Mouse (Mus musculus): Measurements from ENCODE around the gene Itsn1. TPM values are rescaled to one million over a fixed set of nuclear protein-coding genes. Genes with fewer than 3 reads are reported as not detected.

Gene Itsn1
- 10.7 and 16.6 TPM in 2 replicates for total RNA-seq (2017)

- peak; percentile 71 for ATAC-seq (replicated peaks; ENCODE audit: low read depth, poor library complexity, severe bottlenecking)
Measured at GRCm38 (mm10) chr16:91729066-91729482, at the start of gene Itsn1. Gene Itsn1 (plus strand): TSS chr16:91729281.

GRCm38 (mm10) chr16:91680656-91681055 is 48.4 kb upstream of the Itsn1 start:
- no peak for ATAC-seq (replicated peaks; ENCODE audit: low read depth, poor library complexity, severe bottlenecking)

DNA sequence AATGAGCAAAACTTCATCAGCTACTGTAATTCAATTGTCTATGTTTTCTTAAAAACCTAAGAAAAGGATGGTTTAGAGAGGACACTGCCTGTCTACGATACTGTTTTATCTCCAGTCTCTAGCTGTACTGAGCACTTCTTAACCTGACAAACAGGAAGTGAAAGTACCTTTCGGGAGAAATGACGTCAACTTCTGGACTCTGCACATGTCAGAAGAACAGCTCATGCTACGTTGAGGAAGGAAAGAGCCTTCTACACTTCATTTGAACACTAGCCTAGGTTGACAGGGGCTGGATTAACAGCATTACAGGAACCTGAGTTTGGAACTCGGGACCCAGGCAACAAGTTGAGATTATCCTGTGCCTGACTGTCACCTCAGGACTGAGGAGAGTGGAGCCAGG is 43.6 kb upstream of the Itsn1 start:
- ATAC-seq (replicated peaks; ENCODE audit: low read depth, poor library complexity, severe bottlenecking) = peak; percentile 37

DNA sequence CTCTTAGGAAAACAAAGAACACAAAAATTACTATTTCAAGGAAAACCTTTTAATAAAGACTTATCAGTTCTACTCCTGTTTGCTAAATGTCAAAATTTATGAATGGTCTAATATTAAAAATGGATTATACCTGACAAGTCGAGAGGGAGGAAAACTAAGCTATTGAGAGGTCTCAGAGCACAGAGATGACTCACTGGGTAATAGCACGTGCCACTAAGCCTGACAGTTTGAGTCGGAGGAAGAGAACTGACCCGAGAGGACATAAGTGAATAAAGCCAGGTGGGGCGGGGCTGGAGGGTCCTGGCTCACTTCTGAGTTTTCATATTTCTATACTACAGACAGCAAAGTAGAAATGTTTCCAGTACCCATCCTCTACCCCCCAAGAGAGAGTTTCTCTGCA is 42.7 kb upstream of the Itsn1 start:
- ATAC-seq (replicated peaks; ENCODE audit: low read depth, poor library complexity, severe bottlenecking) = no peak

- no peak for ATAC-seq (replicated peaks; ENCODE audit: low read depth, poor library complexity, severe bottlenecking)
Measured at GRCm38 (mm10) chr16:91688023-91688618, 41.0 kb upstream of the Itsn1 start.

- ATAC-seq (replicated peaks; ENCODE audit: low read depth, poor library complexity, severe bottlenecking) = peak; percentile 76
Measured at GRCm38 (mm10) chr16:91688619-91689334, 40.3 kb upstream of the Itsn1 start, which contains the start of gene Donson. Gene Donson (minus strand): TSS chr16:91688770.

DNA sequence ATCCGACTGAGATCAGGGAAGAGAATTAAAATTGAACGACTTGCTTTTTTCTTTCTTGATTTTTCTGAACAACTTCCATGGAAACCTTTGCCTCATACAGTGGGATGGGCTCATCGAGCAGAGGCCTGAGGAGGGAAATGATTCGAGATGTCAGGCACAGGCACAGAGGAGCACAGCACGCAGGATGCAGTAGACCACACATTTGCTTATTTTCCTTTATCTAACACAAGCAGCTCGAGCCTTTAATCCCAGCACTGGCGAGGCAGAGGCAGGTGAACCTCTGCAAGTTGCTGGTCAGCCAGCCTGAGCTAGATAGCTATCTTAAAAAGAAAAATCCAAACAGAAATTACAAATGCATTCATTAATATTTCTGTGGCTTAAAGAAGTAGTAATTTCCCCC is 39.3 kb upstream of the Itsn1 start:
- ATAC-seq (replicated peaks; ENCODE audit: low read depth, poor library complexity, severe bottlenecking) = peak; percentile 33; the same call in 1 of the 2 replicates

GRCm38 (mm10) chr16:91694455-91695084 is 34.5 kb upstream of the Itsn1 start:
- peak; percentile 96 for ATAC-seq (replicated peaks; ENCODE audit: low read depth, poor library complexity, severe bottlenecking)

- peak; percentile 55 for ATAC-seq (replicated peaks; ENCODE audit: low read depth, poor library complexity, severe bottlenecking)
Measured at GRCm38 (mm10) chr16:91695108-91695755, 33.8 kb upstream of the Itsn1 start.

- no peak for ATAC-seq (replicated peaks; ENCODE audit: low read depth, poor library complexity, severe bottlenecking)
Measured at GRCm38 (mm10) chr16:91698995-91699394, 30.1 kb upstream of the Itsn1 start.

DNA sequence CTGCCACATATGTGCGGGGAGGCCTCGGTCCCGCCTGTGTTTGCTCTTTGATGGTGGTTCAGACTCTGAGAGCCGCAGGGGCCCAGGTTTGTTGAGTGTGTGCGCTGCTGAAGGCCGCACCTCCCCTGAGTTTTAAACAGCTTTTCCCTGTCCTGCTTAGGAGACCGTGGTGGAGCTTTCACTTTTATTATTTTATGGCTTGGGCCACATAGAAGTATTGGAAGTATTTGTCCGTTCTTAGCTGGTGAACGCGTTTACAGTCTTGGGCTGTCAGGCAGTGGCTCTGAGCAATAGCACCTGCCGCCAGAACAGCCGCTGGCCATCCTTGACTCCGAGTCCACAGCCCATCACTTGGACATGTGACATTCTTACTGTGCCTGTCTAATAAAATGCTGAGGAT is 27.2 kb upstream of the Itsn1 start:
- ATAC-seq (replicated peaks; ENCODE audit: low read depth, poor library complexity, severe bottlenecking) = no peak

- ATAC-seq (replicated peaks; ENCODE audit: low read depth, poor library complexity, severe bottlenecking) = no peak
Measured at GRCm38 (mm10) chr16:91702771-91703188, 26.3 kb upstream of the Itsn1 start.

GRCm38 (mm10) chr16:91704603-91705340 is 24.3 kb upstream of the Itsn1 start:
- ATAC-seq (replicated peaks; ENCODE audit: low read depth, poor library complexity, severe bottlenecking) = no peak

DNA sequence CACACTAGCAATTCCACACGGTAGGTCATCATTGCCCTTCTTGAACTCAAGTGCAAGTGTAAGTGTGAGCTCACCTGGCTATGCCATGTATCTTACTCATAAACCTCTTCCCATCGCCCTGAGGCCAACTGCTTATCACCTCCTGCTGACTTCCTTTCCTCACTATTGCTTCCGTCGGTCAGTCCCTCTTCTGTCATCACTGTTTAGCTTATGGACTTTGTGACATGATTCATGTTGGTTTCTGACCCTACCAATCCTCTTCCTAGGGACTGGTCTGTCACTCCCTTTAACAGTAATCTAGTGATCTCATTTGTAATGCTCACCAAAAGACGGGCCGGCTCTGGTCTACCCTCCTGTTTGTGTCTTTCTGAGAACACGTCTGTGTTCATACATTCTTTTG is 18.8 kb upstream of the Itsn1 start:
- no peak for ATAC-seq (replicated peaks; ENCODE audit: low read depth, poor library complexity, severe bottlenecking)

GRCm38 (mm10) chr16:91716927-91717349 is 12.1 kb upstream of the Itsn1 start:
- peak; percentile 95 for ATAC-seq (replicated peaks; ENCODE audit: low read depth, poor library complexity, severe bottlenecking)

GRCm38 (mm10) chr16:91717399-91717798 is 11.7 kb upstream of the Itsn1 start:
- no peak for ATAC-seq (replicated peaks; ENCODE audit: low read depth, poor library complexity, severe bottlenecking)

DNA sequence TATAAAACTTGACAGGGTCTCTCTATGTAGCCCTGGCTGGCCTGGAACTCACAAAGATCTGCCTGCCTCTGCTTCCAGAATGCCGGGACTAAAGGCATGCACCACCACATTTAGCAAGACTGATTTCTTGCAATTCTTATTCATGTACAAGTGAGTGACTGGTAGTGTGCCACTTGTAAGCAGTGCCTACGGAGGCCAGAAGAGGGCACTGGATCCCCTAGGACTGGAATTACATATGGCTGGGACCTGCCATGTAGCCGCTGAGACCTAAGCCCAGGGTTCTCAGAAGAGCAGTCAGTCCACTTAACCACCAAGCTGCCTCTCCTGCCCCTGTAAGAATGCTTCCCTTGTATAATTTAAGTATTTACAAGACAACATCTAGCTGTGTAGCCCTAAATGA is 4.8 kb upstream of the Itsn1 start:
- peak; percentile 31; the same call in 1 of the 2 replicates for ATAC-seq (replicated peaks; ENCODE audit: low read depth, poor library complexity, severe bottlenecking)

GRCm38 (mm10) chr16:91727433-91727832 is 1.6 kb upstream of the Itsn1 start:
- ATAC-seq (replicated peaks; ENCODE audit: low read depth, poor library complexity, severe bottlenecking) = no peak

DNA sequence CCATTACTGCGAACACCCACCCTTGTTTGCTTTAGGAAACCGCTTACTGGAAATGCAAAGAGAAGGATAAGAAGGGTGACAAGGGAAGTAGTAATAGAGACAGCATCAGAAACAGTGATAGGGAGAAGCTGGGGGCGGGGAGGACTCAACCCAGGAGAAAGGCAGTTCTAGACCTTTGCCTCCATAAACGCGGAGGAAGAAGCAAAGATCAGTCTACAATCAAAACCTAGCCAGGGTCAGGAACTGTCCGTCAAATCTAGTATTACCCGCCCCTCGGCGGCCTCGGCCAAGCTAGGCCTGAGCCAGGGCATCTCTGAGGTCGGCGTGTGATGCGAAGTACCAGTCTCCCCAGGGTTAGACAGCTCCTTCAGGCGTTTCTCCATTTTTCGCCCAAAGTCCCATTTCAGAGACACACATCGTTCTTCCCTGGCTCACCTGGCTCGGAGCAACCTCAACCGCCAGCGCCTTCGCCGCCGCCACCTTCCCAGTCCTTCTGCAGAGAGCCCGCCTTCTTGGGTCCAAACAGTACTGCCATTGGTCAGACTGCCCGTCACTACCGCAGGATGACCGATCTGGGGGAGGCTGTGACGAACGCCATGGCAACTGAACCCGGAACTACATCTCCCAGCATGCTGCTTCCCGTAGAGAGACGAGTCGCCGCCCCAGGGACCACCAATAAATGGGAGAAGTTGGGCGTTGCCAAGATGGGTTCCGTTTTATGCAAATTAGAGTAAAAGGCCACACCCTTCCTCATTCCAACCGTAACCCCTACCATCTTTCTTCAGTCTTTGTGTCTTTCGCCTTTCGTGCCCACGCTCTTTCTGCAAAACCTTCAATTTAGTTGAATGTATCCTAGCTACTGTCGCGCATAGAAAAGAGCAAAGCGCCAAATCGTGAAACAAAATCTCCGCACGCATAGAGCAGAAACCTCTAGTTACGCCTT is 687 bp upstream of the Itsn1 start, which contains the start of gene Cryzl1:
Cryzl1 (minus strand) TSS at position 853 of the 943 bp plus-strand sequence.
- peak; percentile 85 for ATAC-seq (replicated peaks; ENCODE audit: low read depth, poor library complexity, severe bottlenecking)

All from common myeloid progenitor, adult 5-6 weeks (primary cell).